Mouse (Mus musculus) liver, postnatal 0 days (tissue): ENCODE measurements around the gene Mrpl2.

Experiments used
- CTCF ChIP-seq: sonication (generic); IDR thresholded peaks from 2 replicates; pipeline ENCODE4 v1.5.1; 2016; ENCODE audit warnings: antibody characterized with exemption, low read depth
- EP300 ChIP-seq: IDR thresholded peaks from 2 replicates; pipeline ENCODE4 v1.6.1; 2016; ENCODE audit warnings: antibody characterized with exemption, low read depth, mild to moderate bottlenecking

- TF ChIP-seq CTCF (no peak), EP300 (no peak)
Observed at GRCm38 (mm10) chr17:46605126-46605525, 40.9 kb upstream of the Mrpl2 start.
